Mouse (Mus musculus): ENCODE results near the gene Slain1.

- TF ChIP-seq CTCF (IDR thresholded peaks at IDR 0.05; ENCODE audit: low read depth) (no peak), EP300 (IDR thresholded peaks at IDR 0.05; ENCODE audit: low read depth) (no peak)
Observed at GRCm38 (mm10) chr14:103655448-103655847, 5.4 kb downstream of the Slain1 start.
